Mouse (Mus musculus) urinary bladder, postnatal 25 days (tissue): Measurements from ENCODE around the gene Ttc39d.
"Not testable (repeated sequence)": the region's sequence is repeated elsewhere in the genome, so short reads cannot be mapped to it uniquely, and the experiment has no call there.

Experiments
- DNase-seq: peaks from one replicate; pipeline ENCODE4 v3.0.0; 2022; ENCODE audit warnings: low spot score

Ttc39d gene

DNA sequence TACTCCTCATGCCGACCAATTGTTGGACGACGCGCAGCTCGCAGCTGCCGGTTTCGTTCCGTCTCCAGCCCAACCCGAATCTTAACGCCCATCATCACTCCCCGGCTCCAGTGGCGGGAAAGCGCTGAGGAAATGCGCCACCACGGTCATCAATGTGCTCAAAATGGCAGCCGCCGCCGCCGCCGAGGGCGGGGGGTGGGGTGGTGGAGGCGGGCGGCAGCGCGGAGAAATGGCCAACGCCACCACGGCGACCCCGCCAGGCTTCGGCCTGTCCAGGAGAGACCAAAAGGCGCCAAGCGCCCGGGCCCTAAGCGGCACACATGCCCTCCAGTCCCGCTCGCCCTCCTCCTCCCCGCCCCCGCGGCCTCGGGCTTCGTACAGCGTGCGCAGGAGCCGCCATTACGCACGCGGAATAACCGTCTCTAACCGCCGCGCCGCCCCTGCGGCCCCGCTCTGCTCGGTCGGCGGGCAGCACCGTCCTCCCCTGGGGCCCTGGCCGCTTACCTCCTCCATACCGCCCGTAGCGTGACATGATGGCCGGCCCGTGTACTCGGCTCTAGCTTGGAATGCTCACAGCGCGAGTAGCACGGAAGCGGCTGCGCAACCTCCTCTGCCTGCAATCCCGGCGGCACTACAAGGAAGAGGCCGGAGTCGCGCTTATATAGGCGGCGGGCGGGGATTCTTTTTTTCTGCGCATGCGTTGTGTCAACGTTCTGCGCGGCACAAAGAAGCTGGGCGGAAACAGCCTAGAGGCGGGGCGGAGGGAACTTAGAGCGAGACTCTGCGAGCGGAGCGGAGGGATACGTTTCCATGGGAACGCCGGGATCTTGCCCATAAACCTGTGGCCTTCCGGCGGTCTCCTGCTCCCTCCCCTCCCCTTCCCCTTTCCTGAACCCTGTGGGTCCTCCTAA is at the start of gene Ttc39d, which contains the start of gene Srsf7:
TSS of gene Ttc39d (plus strand) at position 790 of the 911 bp plus-strand sequence.
TSS of gene Srsf7 (minus strand) at position 637 of the 911 bp plus-strand sequence.
- DNase-seq: peak; percentile 99

GRCm38 (mm10) chr17:80157489-80157888 is 49.8 kb upstream of the Ttc39d start:
- no peak for DNase-seq

DNA sequence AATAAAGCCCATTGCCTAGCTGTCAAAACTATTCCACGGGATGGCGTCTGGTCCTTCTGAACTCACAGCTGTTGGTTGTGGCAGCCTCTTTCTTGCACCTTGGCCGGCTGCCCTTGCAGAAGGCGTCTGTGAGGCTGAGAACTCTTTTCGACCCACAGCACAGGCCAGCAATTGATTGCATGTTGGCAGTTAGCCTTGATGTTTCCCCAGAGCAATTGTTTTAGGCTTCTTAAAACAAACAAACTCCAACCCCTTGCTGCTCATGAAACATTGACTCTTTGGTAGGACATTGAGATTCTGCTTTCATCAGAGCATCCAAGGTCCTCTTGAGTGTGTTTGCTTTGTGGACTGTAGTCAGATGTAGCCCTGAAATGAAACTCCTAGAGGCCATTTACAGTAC is 46.8 kb upstream of the Ttc39d start:
- peak; percentile 24 for DNase-seq

GRCm38 (mm10) chr17:80163991-80164390 is 43.3 kb upstream of the Ttc39d start:
- no peak for DNase-seq

GRCm38 (mm10) chr17:80165741-80166140 is 41.5 kb upstream of the Ttc39d start:
- no peak for DNase-seq

- DNase-seq: no peak
Observed at GRCm38 (mm10) chr17:80166346-80166745, 40.9 kb upstream of the Ttc39d start.

DNA sequence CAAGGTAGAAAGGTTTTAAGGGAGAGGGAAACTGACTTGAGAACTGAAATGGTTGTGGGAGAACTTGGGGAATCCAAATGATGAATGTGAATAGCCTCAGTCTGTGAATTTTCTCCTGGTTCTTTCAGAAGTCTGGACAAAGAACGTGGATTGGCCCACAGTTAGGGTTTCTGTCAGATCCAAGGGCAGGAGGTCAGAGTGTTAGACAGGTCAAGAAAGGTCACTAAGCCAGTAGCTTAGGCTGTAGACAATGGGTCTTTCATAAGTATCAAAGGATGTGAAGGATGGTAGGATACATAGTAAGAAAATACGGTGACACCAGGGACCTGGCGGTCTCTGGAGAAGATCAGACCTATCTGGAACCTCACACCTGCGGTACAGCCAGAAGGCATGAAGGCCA is 39.8 kb upstream of the Ttc39d start:
- DNase-seq: no peak

DNA sequence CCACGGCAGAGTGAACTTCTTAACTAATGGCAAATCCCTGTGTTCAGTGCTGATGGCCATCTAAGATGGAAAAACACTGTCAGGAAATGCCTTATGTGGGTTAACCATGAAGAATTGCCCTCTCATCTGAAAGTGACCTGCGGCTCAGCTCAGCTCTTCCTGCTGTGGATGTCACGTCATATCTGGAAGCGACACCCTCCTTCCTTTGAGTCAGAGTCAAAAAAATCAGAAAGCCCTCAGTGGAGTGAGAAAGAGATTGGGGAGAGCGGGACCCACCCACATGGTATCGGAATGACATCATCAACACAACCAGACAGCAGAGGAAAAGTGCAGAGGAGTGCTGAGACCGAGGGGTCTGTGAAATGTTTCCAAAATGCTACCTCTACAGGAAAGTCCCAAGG is 39.4 kb upstream of the Ttc39d start:
- DNase-seq: no peak

GRCm38 (mm10) chr17:80168425-80169182 is 38.7 kb upstream of the Ttc39d start:
- DNase-seq: no peak

DNA sequence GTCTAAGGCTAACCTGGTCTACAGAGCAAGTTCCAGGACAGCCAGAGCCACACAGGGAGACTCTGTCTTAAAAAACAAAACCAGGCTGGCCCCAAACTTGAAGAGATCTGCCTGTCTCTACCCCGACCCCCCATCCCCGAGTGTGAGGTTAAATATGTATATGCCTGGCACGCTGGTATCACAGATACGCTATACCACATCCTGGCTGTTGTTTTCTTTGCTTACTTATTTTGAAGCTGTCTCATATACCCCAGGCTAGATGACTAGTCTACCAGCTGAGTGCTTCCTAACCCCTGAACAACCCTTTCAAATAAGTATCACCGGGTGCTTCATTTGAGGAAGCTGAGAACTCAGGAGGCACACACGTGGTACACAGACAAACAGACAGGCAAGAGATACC is 37.5 kb upstream of the Ttc39d start:
- no peak for DNase-seq

- no peak for DNase-seq
Observed at GRCm38 (mm10) chr17:80170951-80171350, 36.3 kb upstream of the Ttc39d start.

- no peak for DNase-seq
Observed at GRCm38 (mm10) chr17:80171948-80172347, 35.3 kb upstream of the Ttc39d start.

DNA sequence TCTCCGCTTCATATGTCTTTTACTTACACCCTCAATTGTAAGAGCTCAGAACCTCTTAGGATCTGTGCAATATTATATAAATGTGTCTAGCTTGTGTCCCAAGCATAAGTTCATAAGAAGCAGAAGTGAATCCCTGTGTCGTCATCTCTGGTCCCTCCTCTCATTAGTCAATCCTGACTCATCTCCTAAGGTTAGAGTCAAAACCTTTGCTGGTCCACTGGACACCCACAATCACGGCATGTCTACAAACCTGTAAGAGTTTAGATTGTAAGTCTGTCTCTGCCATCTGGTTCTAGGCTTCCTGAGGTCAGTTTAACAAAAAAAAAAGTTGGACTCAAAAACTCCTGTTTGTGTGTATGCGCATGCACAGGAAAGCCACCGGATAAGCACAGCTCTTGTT is 34.5 kb upstream of the Ttc39d start:
- DNase-seq: no peak

- no peak for DNase-seq
Observed at GRCm38 (mm10) chr17:80173708-80174107, 33.6 kb upstream of the Ttc39d start.

GRCm38 (mm10) chr17:80174146-80174545 is 33.1 kb upstream of the Ttc39d start:
- no peak for DNase-seq

DNA sequence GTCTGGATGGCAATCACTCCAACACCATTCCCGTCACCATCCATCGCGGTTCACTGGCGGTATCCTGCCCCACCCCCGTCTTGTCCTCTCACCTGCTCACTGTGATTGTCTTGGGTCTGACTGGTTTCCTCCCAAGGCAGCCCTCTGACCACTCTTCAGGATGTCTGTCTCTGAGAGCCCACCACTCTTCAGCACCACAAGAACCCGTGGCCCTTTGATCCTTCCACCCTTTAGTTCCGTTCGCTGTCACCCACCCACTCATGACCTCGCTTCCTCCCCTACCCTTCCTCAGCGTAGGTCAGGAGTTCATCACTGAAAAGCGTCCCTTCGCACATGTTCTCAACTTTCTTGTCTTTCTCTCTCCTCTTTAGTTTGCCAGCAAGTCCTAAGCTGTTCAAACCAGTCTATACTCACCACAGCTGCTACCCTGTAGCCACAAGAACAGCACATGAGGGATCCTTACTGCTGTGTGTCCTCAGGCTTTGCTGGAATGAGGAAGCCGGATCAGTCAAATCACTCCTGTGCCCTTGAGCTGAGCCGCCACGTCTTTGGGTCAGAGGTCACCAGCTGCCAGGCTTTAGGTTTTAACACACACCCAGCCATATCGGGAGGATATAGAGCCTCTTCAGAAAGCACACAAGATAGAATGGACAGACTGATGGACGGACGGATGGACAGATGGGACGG is 32.4 kb upstream of the Ttc39d start:
- no peak for DNase-seq

- no peak for DNase-seq
Observed at GRCm38 (mm10) chr17:80175386-80175739, 31.9 kb upstream of the Ttc39d start.

DNA sequence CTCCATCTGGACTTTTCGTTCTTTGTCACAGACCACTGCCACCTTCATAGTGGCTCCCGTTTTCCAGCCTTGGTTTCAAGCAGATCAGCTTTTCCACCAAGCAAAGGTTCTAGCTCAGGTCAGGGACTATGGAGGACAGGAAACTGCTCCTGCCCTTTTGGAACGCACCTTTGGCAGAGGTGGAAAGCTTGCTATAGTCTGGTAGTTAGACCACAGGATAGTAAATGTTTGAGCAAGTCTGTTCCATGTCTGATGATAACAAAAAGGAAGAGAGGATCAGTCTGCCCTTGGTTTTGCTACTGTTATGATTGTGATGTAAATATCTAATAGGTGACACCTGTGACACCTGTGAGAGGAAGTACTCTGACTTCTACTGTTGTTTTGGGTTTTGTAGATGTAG is 31.3 kb upstream of the Ttc39d start:
- DNase-seq: no peak

GRCm38 (mm10) chr17:80178846-80179245 is 28.4 kb upstream of the Ttc39d start:
- DNase-seq: not testable (repeated sequence)

- peak; percentile 72 for DNase-seq
Observed at GRCm38 (mm10) chr17:80179959-80180358, 27.3 kb upstream of the Ttc39d start.

GRCm38 (mm10) chr17:80180468-80180867 is 26.8 kb upstream of the Ttc39d start:
- no peak for DNase-seq

DNA sequence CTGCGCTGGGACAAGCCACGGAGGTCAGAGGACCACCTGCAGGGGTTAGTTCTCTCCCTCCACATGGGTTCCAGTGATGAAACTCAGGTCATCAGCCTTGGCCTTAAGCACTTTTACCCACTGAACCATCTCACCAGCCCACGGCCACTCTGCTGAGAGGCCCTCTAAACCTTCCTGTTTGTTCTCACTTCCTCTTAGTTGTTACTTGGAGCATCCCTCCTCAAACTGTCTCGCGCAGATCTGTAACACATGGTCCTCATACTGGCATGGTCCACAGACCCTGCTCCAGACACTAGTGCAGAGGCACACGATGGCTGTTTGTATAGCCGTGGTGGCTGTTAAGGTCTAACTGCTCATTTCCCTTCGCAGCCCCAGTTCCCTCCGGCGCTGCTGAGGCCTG is 23.6 kb upstream of the Ttc39d start:
- no peak for DNase-seq

- no peak for DNase-seq
Observed at GRCm38 (mm10) chr17:80193075-80193474, 14.2 kb upstream of the Ttc39d start.
